Mouse (Mus musculus) embryonic stem cell, embryonic (primary cell): ENCODE data around the gene Cpsf4.

Experiments used
- CTCF ChIA-PET, 4 experiments: fragments of 300-600 bp in 2 of 4; fragments of 350-600 bp in 2 of 4; sonication (Branson Sonifier 250); formaldehyde crosslinking; loops; one replicate each; lab custom pipeline; 2022; ENCODE audit warnings: inconsistent platforms in 2 of 4; lab: Charles Lee
- POLR2A ChIA-PET, 4 experiments: fragments of 300-600 bp in 2 of 4; fragments of 350-600 bp in 2 of 4; sonication (Branson Sonifier 250); formaldehyde crosslinking; loops; one replicate each; lab custom pipeline; 2022; ENCODE audit warnings: antibody characterized with exemption in 4 of 4, inconsistent platforms in 1 of 4; lab: Charles Lee

Gene Cpsf4

GRCm38 (mm10) chr5:145202446-145202845 is 35.4 kb downstream of the Cpsf4 start:
- POLR2A ChIA-PET = interaction anchor here in 2 of 4 experiments (1.6 to 11.8 kb wide), 2 partner anchors 17 to 28 kb away, joined by 5 to 206 read pairs; no protein-coding TSS in a partner anchor

DNA sequence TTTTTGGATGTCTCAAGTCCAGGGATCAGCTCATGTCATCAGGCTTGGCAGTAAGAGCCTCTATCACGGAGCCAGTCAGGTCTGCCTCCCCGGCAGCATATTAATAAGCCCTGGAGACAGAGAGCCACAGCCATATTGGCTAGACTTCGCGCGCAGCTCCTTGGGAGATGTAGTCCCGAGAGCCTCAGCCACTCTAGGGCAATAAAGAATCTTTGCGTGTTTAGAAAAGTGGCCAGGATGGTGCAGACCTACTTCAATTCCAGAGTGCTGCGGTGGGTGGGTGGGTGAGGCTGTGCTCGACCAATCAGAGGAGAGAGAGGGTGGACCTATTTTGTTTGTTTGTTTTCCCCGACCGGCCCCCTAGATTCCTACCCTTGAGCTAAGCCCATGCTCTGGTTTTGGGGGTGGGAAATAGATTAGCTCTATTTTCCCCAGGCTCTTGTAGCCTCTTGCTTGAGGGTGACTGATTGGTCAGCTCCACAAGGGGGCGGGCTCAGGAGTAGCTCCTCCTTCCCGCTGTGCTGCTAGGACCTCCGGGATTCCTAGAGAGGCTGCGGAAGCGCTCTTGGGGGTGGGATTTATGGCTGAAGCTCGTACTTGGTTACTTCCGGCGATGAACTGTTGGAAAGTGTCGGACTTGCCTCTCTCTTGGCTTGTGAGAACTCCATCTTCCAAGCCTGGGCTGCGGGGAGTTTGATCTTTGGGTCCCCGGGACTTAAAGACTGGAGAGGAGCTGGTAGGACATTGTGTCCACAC is 37.1 kb downstream of the Cpsf4 start, which contains the start of gene Zkscan5:
Gene Zkscan5 (plus strand): TSS at position 627 of the 756 bp plus-strand sequence.
- CTCF ChIA-PET = interaction anchor here in 2 of 4 experiments (0.5 to 2.9 kb wide), 18 partner anchors 10 to 1909 kb away, joined by 3 to 31 read pairs (median 5); partner anchors contain the start of genes Atp5j2 (in 1 of the 2), Ccz1 (in 1 of the 2), Cpsf4 (in 1 of the 2) and Ptcd1 (in 1 of the 2)
- POLR2A ChIA-PET = interaction anchor here (0.6 to 22.4 kb wide), 107 partner anchors 9 to 1591 kb away, joined by 3 to 510 read pairs (median 5); partner anchors contain the start of genes Cpsf4 (in 3 of the 4), Ptcd1 (in 3 of the 4), Zfp655 (in 3 of the 4) and Zscan25 (in 3 of the 4)

More at GRCm38 (mm10) chr5:145202446-145202845, 35.4 kb downstream of the Cpsf4 start:
- CTCF ChIA-PET = no interaction called here

DNA sequence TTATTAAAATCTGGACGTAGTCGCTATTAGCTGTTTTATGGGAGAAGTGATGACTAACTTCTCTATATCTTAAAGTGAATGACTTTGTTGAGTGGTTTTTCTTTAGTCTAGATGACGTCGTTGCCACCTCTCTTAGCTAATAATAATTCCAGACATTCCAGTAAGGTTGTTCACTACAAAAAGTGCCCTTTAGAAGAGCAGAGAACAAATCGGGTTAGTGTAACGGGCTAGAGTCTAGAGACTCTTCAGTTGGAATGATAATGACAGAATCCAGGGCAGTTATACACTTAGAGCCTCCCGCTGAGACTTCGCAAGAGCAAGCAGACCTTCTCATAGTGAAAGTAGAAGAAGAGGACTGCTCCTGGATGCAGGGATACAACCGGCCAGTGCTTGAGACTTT is 38.0 kb downstream of the Cpsf4 start:
- POLR2A ChIA-PET = interaction anchor here (0.7 to 22.4 kb wide), 45 partner anchors 8 to 762 kb away, joined by 3 to 510 read pairs (median 13); partner anchors contain the start of genes Cpsf4 (in 3 of the 4), Ptcd1 (in 3 of the 4), Zfp655 (in 3 of the 4) and Zscan25 (in 3 of the 4)
- CTCF ChIA-PET = interaction anchor here in 1 of 4 experiments (1.6 to 2.9 kb wide), 4 partner anchors 9 to 29 kb away, joined by 4 to 31 read pairs (median 8); no protein-coding TSS in a partner anchor

- POLR2A ChIA-PET = interaction anchor here in 2 of 4 experiments (0.6 to 22.4 kb wide), 10 partner anchors 8 to 90 kb away, joined by 3 to 510 read pairs (median 10); partner anchors contain the start of genes Zfp655 (in 2 of the 2), Atp5j2 (in 1 of the 2) and Zscan25 (in 1 of the 2)
- CTCF ChIA-PET = no interaction called here
Observed at GRCm38 (mm10) chr5:145207385-145207784, 40.4 kb downstream of the Cpsf4 start.

DNA sequence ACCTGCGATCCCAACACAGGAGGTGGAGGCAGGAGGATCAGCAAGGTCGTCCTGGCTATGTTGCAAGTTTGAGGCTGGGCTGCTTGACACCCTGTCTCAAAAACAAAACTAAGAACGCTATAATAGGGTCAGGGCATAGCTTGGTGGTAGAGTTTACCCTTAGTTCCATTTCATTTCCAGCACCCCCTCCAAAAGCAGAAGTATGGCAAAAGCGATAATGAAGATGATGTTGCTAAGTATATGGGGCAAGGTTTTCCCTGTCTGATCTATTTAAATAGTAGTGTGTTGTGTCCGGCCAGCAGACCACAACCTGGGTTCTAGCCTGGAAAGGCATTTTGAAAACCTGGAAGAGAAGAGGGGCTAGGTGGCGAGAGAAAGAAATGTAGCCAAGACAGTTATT is 40.9 kb downstream of the Cpsf4 start:
- ChIA-PET POLR2A (interaction anchor here in 3 of 4 experiments (0.6 to 22.4 kb wide), 17 partner anchors 9 to 1013 kb away, joined by 3 to 510 read pairs (median 4); partner anchors contain the start of genes Zfp655 (in 2 of the 3), Arpc1b (in 1 of the 3), Atp5j2 (in 1 of the 3) and Zscan25 (in 1 of the 3)), CTCF (interaction anchor here in 1 of 4 experiments (0.9 kb wide), 1 partner anchor 10 kb away, joined by 3 read pairs; no protein-coding TSS in a partner anchor)

DNA sequence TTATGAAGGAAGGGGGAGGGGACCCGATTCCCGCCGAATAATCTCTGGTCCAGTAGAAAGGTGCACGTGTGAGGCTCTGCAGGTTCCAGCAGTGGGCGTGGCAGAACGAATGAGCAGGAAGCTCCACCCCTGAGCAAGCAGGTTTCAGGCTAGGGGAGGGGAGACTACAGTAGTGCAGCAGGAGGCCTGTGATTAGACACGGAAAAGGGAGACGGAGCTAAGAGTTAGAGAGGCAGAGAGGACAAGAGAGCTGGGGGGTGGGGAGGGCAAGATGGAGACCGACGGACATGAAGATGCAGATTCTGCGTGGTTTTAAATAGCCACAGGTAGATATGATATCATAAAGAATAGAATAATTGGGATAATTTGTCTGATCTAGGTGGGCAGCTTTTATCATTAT is 41.4 kb downstream of the Cpsf4 start:
- CTCF ChIA-PET = interaction anchor here in 1 of 4 experiments (0.9 kb wide), 1 partner anchor 10 kb away, joined by 3 read pairs; no protein-coding TSS in a partner anchor

GRCm38 (mm10) chr5:145211340-145211739 is 44.3 kb downstream of the Cpsf4 start:
- CTCF ChIA-PET = no interaction called here
- POLR2A ChIA-PET = interaction anchor here in 2 of 4 experiments (0.8 to 22.4 kb wide), 3 partner anchors 9 to 23 kb away, joined by 3 to 510 read pairs (median 3); partner anchors contain the start of gene Zfp655 (in 1 of the 2)

More for the DNA sequence above, 41.4 kb downstream of the Cpsf4 start:
- POLR2A ChIA-PET = interaction anchor here in 3 of 4 experiments (0.8 to 22.4 kb wide), 16 partner anchors 9 to 1012 kb away, joined by 3 to 510 read pairs (median 4); partner anchors contain the start of genes Zfp655 (in 2 of the 3), Arpc1b (in 1 of the 3), Atp5j2 (in 1 of the 3) and Zscan25 (in 1 of the 3)

GRCm38 (mm10) chr5:145212216-145212615 is 45.2 kb downstream of the Cpsf4 start:
- CTCF ChIA-PET = no interaction called here
- POLR2A ChIA-PET = interaction anchor here in 3 of 4 experiments (1.4 to 22.4 kb wide), 9 partner anchors 7 to 64 kb away, joined by 3 to 510 read pairs (median 7); partner anchors contain the start of genes Zfp655 (in 3 of the 3) and Zkscan5 (in 1 of the 3)

GRCm38 (mm10) chr5:145213505-145213904 is 46.5 kb downstream of the Cpsf4 start:
- POLR2A ChIA-PET = interaction anchor here (0.6 to 22.4 kb wide), 31 partner anchors 9 to 354 kb away, joined by 3 to 510 read pairs (median 4); partner anchors contain the start of genes Zfp655 (in 3 of the 4), Zkscan5 (in 3 of the 4), Zscan25 (in 2 of the 4) and Cpsf4 (in 1 of the 4)
- CTCF ChIA-PET = interaction anchor here in 3 of 4 experiments (0.5 to 3.4 kb wide), 12 partner anchors 9 to 605 kb away, joined by 3 to 31 read pairs (median 3); partner anchors contain the start of genes Zkscan5 (in 2 of the 3), Zfp655 (in 1 of the 3) and Zkscan14 (in 1 of the 3)

GRCm38 (mm10) chr5:145214679-145215078 is 47.7 kb downstream of the Cpsf4 start:
- POLR2A ChIA-PET = interaction anchor here in 3 of 4 experiments (1.5 to 22.4 kb wide), 8 partner anchors 10 to 34 kb away, joined by 4 to 510 read pairs (median 22); partner anchors contain the start of genes Zfp655 (in 3 of the 3) and Zkscan5 (in 2 of the 3)
- CTCF ChIA-PET = interaction anchor here in 2 of 4 experiments (1.2 to 3.4 kb wide), 3 partner anchors 10 to 50 kb away, joined by 3 to 31 read pairs (median 3); partner anchors contain the start of genes Zfp655 (in 1 of the 2) and Zkscan5 (in 1 of the 2)

DNA sequence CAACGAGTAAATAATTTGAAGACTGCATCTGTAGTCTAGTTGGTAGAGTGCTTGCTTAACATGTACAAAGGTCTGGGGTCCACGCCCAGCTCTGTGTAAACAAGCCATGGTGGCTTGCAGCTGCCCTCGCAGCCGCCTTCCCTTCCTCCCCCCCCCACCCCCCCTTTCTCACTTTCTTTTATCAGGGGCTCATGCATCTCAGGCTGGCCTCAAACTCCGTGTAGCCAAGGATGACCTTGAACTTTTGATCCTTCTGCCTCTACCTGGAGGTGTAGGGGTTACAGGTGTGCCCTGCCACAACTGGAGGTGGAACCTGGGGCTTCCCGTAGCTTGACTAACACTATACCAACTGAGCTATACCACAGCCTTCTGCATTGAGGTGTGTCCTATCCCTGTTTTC is 50.7 kb downstream of the Cpsf4 start:
- POLR2A ChIA-PET = interaction anchor here (0.6 to 22.4 kb wide), 40 partner anchors 10 to 1022 kb away, joined by 3 to 510 read pairs (median 5); partner anchors contain the start of genes Zfp655 (in 4 of the 4), Cpsf4 (in 3 of the 4), Ptcd1 (in 3 of the 4) and Zkscan5 (in 3 of the 4)
- CTCF ChIA-PET = interaction anchor here in 2 of 4 experiments (0.6 to 1.6 kb wide), 2 partner anchors 9 to 20 kb away, joined by 3 to 10 read pairs; no protein-coding TSS in a partner anchor

GRCm38 (mm10) chr5:145218206-145218605 is 51.2 kb downstream of the Cpsf4 start:
- ChIA-PET CTCF (interaction anchor here in 3 of 4 experiments (0.6 to 1.6 kb wide), 4 partner anchors 10 to 20 kb away, joined by 3 to 10 read pairs (median 4); no protein-coding TSS in a partner anchor), POLR2A (interaction anchor here (0.5 to 22.4 kb wide), 47 partner anchors 8 to 118 kb away, joined by 3 to 510 read pairs (median 4); partner anchors contain the start of genes Zfp655 (in 4 of the 4), Cpsf4 (in 3 of the 4), Ptcd1 (in 3 of the 4) and Zkscan5 (in 3 of the 4))

DNA sequence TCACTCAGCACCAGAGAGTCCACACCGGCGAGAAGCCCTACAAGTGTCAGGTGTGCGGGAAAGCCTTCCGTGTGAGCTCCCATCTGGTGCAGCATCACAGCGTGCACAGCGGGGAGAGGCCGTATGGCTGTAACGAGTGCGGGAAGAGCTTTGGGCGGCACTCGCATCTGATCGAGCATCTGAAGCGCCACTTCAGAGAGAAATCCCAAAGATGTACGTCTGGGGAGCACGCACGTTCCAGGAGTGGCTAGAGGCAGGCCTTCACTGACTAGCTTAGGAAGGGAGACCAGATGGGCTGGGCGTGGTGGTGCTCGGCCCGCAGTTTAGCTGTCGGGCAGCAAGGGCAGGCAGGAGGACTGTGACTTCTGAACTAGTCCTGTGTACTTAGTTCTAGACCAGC is 51.7 kb downstream of the Cpsf4 start:
- CTCF ChIA-PET = interaction anchor here in 3 of 4 experiments (0.6 to 1.6 kb wide), 3 partner anchors 10 to 16 kb away, joined by 3 to 4 read pairs (median 3); no protein-coding TSS in a partner anchor
- POLR2A ChIA-PET = interaction anchor here (0.5 to 22.4 kb wide), 43 partner anchors 9 to 252 kb away, joined by 3 to 510 read pairs (median 5); partner anchors contain the start of genes Cpsf4 (in 3 of the 4), Ptcd1 (in 3 of the 4), Zfp655 (in 3 of the 4) and Zkscan5 (in 3 of the 4)

GRCm38 (mm10) chr5:145219981-145220380 is 53.0 kb downstream of the Cpsf4 start:
- ChIA-PET POLR2A (interaction anchor here in 3 of 4 experiments (0.9 to 22.4 kb wide), 13 partner anchors 8 to 105 kb away, joined by 3 to 510 read pairs (median 6); partner anchors contain the start of genes Zfp655 (in 3 of the 3) and Zkscan5 (in 3 of the 3)), CTCF (no interaction called here)

GRCm38 (mm10) chr5:145222840-145223239 is 55.8 kb downstream of the Cpsf4 start:
- CTCF ChIA-PET = interaction anchor here in 3 of 4 experiments (0.8 to 1.7 kb wide), 4 partner anchors 9 to 37 kb away, joined by 3 to 5 read pairs (median 4); partner anchors contain the start of gene Zkscan5 (in 1 of the 3)
- POLR2A ChIA-PET = interaction anchor here (0.5 to 22.4 kb wide), 23 partner anchors 9 to 852 kb away, joined by 3 to 510 read pairs (median 4); partner anchors contain the start of genes Zfp655 (in 4 of the 4), Zkscan5 (in 2 of the 4), Atp5j2 (in 1 of the 4) and Zscan25 (in 1 of the 4)

GRCm38 (mm10) chr5:145223395-145223794 is 56.4 kb downstream of the Cpsf4 start:
- CTCF ChIA-PET = interaction anchor here in 3 of 4 experiments (0.8 to 1.4 kb wide), 3 partner anchors 10 to 36 kb away, joined by 3 to 4 read pairs (median 3); partner anchors contain the start of gene Zkscan5 (in 1 of the 3)
- POLR2A ChIA-PET = interaction anchor here (0.7 to 22.4 kb wide), 19 partner anchors 9 to 102 kb away, joined by 3 to 510 read pairs (median 4); partner anchors contain the start of genes Zfp655 (in 3 of the 4), Zkscan5 (in 2 of the 4), Atp5j2 (in 1 of the 4) and Zscan25 (in 1 of the 4)
